1 mouse cellular context compared by ENCODE assay signal in the genomic region with DNA sequence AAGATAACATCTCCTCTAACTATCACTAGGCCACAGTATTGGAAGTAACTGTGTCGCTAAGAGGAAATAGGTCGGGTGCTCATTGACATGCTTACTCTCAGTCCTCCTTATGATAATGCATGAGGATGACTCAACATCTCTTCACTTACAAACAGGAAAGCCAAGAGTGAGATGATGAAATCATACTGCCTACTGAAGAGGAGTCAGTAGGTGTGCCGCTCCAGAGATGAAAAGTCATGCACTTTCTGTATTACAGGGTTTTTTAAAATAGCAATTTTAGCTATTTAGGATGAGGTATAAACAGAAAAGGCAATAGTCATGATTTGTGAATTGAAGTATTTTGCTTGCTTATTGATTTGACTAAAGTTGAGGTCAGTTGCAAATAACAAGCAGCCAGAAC.
TF ChIP-seq lines count a peak whose summit lies in the region.

No protein-coding gene starts in this region.

TF ChIP-seq in CH12.LX, 34 proteins besides CTCF, POLR2A, EP300 and RAD21 (continued from another document):
- peak; percentile 82 for TF ChIP-seq ETS1 (conservative IDR thresholded peaks at IDR 0.05; ENCODE audit: low read depth, low read length)
- TF ChIP-seq NELFE (IDR thresholded peaks at IDR 0.05; ENCODE audit: low read depth, low read length) = no peak
- no peak for TF ChIP-seq POLR2AphosphoS2 (IDR thresholded peaks at IDR 0.05; ENCODE audit: low read depth, low read length)
- TF ChIP-seq ZKSCAN1 (IDR thresholded peaks at IDR 0.05; ENCODE audit: borderline replicate concordance, low read depth, low read length) = no peak
- TF ChIP-seq MXI1 (IDR thresholded peaks at IDR 0.05; ENCODE audit: low read depth, low read length) = no peak
- no peak for TF ChIP-seq ZMIZ1 (IDR thresholded peaks at IDR 0.05; ENCODE audit: low read depth, low read length)
- no peak for TF ChIP-seq UBTF (IDR thresholded peaks at IDR 0.05; ENCODE audit: low read depth, low read length)
- TF ChIP-seq USF2 (conservative IDR thresholded peaks at IDR 0.05; ENCODE audit: low read depth, low read length) = no peak
- TF ChIP-seq USF1 (IDR thresholded peaks at IDR 0.05; ENCODE audit: low read depth, low read length) = no peak
TF ChIP-seq in CH12.LX: peak in this region for 8.
